Mouse (Mus musculus) ES-Bruce4 (cell line): ENCODE results near the gene Cdh26.

Source experiments
- CTCF ChIP-seq: IDR thresholded peaks from one replicate; pipeline ENCODE4 v1.8.1; 2011; ENCODE audit warnings: low read depth, low read length
- EP300 ChIP-seq: IDR thresholded peaks from 2 replicates; pipeline ENCODE4 v1.6.1; 2011; ENCODE audit warnings: low read depth, low read length; ENCODE audit not compliant: insufficient read depth
- POLR2A ChIP-seq: IDR thresholded peaks from one replicate; pipeline ENCODE4 v1.8.1; 2011; ENCODE audit warnings: low read length; ENCODE audit not compliant: insufficient read depth

DNA sequence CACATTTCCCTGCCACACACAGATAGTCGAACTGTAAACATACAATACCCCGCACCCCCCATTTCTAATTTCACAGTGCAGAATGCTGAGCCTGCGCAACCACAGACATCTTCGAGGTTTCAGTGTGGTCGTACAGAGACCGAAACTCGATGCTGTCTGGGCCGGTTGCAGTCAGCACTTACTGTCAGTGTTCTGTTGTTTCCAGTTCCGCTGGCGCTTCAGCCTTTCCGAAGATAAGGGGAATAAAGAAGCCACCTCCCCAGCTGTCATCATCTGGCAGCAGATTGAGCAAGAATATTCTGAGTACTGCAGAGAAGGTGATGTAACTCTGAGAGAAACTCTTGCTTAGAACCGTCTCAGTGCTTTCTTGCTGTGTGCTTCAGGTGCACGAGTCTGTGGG lies 13.9 kb upstream of the Cdh26 start:
- no peak for TF ChIP-seq EP300
- no peak for TF ChIP-seq POLR2A
- TF ChIP-seq CTCF, result no peak
